Mouse (Mus musculus): ENCODE results near the gene H2-Q1. TPM values are rescaled to one million over a fixed set of nuclear protein-coding genes. Genes with fewer than 3 reads are reported as not detected.

The H2-Q1 gene
- 0.05 TPM in 1 of 2 replicates, not detected in the other for polyA plus RNA-seq (2015; fragmentation: Nextera tagmentation; extraction: Ambion mirVana)

DNA sequence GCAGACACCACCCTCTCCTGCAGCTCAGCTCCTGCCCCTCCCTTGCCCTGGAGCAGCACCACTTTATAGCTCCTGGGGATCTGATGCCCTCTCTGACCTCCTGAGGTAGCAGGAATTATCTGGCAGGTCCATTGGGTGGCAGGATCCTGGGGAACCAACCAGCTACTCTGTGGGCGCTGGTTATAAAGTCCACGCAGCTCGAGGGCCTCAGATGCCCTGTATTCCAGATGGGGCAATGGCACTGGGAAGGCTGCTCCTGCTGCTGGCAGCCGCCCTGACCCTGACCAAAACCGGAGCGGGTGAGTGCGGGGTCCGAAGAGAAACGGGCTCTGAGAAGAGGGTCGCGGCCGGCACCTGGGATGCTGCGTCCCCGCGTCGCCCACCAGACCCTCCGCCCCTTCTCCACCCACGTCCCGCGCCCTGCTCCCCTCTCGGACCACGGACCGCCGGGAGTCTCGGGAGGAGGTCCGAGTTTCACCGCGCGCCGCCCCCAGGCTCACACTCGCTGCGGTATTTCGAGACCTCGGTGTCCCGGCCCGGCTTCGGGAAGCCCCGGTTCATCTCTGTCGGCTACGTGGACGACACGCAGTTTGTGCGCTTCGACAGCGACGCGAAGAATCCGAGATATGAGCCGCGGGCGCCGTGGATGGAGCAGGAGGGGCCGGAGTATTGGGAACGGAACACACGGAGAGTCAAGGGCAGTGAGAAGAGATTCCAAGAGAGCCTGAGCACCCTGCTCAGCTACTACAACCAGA, at the start of gene H2-Q1:
Gene H2-Q1, plus strand, starts transcription at position 79 of the 755 bp plus-strand sequence.

GRCm38 (mm10) chr17:35342071-35342671, 22.0 kb downstream of the H2-Q1 start, which contains the start of gene H2-Q2:
H2-Q2 (plus strand) TSS chr17:35342242.

Other genes starting within 250 kb of the H2-Q1 start
- 8.2 and 8.3 TPM in 2 replicates for gene Ly6g6e, start 243.5 kb upstream of the H2-Q1 start, polyA plus RNA-seq (2015; fragmentation: Nextera tagmentation; extraction: Ambion mirVana)
- gene Ly6g6d, start 242.3 kb upstream of the H2-Q1 start, polyA plus RNA-seq (2015; fragmentation: Nextera tagmentation; extraction: Ambion mirVana) = 1.6 and 2.2 TPM in 2 replicates
- gene Ly6g6f, start 234.8 kb upstream of the H2-Q1 start, polyA plus RNA-seq (2015; fragmentation: Nextera tagmentation; extraction: Ambion mirVana) = 0.18 TPM in 1 of 2 replicates, not detected in the other
- 93.1 and 93.2 TPM in 2 replicates for gene Abhd16a, start 231.1 kb upstream of the H2-Q1 start, polyA plus RNA-seq (2015; fragmentation: Nextera tagmentation; extraction: Ambion mirVana)
- not detected in 2 replicates for gene Ly6g5c, start 212.1 kb upstream of the H2-Q1 start, polyA plus RNA-seq (2015; fragmentation: Nextera tagmentation; extraction: Ambion mirVana)
- 0.22 and 0.35 TPM in 2 replicates for gene Ly6g5b, start 205.0 kb upstream of the H2-Q1 start, polyA plus RNA-seq (2015; fragmentation: Nextera tagmentation; extraction: Ambion mirVana)
- 9.5 and 11.9 TPM in 2 replicates for gene Gpank1, start 198.9 kb upstream of the H2-Q1 start, polyA plus RNA-seq (2015; fragmentation: Nextera tagmentation; extraction: Ambion mirVana)
- gene Csnk2b, start 198.4 kb upstream of the H2-Q1 start, polyA plus RNA-seq (2015; fragmentation: Nextera tagmentation; extraction: Ambion mirVana) = 189 and 201 TPM in 2 replicates
- 9.9 and 10.8 TPM in 2 replicates for gene D17H6S53E, start 194.0 kb upstream of the H2-Q1 start, polyA plus RNA-seq (2015; fragmentation: Nextera tagmentation; extraction: Ambion mirVana)
- gene Apom, start 188.4 kb upstream of the H2-Q1 start, polyA plus RNA-seq (2015; fragmentation: Nextera tagmentation; extraction: Ambion mirVana) = 0.95 TPM in 1 of 2 replicates, not detected in the other
- gene Bag6, start 185.2 kb upstream of the H2-Q1 start, polyA plus RNA-seq (2015; fragmentation: Nextera tagmentation; extraction: Ambion mirVana) = 28.9 and 35.6 TPM in 2 replicates
- 73.9 and 74.9 TPM in 2 replicates for gene Prrc2a, start 155.5 kb upstream of the H2-Q1 start, polyA plus RNA-seq (2015; fragmentation: Nextera tagmentation; extraction: Ambion mirVana)
- gene Aif1, start 144.3 kb upstream of the H2-Q1 start, polyA plus RNA-seq (2015; fragmentation: Nextera tagmentation; extraction: Ambion mirVana) = 11.2 and 12.6 TPM in 2 replicates
- 13.5 and 15.8 TPM in 2 replicates for gene Lst1, start 132.0 kb upstream of the H2-Q1 start, polyA plus RNA-seq (2015; fragmentation: Nextera tagmentation; extraction: Ambion mirVana)
- gene Ltb, start 126.0 kb upstream of the H2-Q1 start, polyA plus RNA-seq (2015; fragmentation: Nextera tagmentation; extraction: Ambion mirVana) = 0.53 and 0.96 TPM in 2 replicates
- 0.40 and 0.69 TPM in 2 replicates for gene Tnf, start 118.4 kb upstream of the H2-Q1 start, polyA plus RNA-seq (2015; fragmentation: Nextera tagmentation; extraction: Ambion mirVana)
- gene Lta, start 115.1 kb upstream of the H2-Q1 start, polyA plus RNA-seq (2015; fragmentation: Nextera tagmentation; extraction: Ambion mirVana) = 0.12 and 0.30 TPM in 2 replicates
- not detected in 2 replicates for gene Gm16181, start 99.6 kb upstream of the H2-Q1 start, polyA plus RNA-seq (2015; fragmentation: Nextera tagmentation; extraction: Ambion mirVana)
- 4.5 TPM in 2 replicates for gene Atp6v1g2, start 86.7 kb upstream of the H2-Q1 start, polyA plus RNA-seq (2015; fragmentation: Nextera tagmentation; extraction: Ambion mirVana)
- gene Nfkbil1, start 84.6 kb upstream of the H2-Q1 start, polyA plus RNA-seq (2015; fragmentation: Nextera tagmentation; extraction: Ambion mirVana) = 7.0 and 7.5 TPM in 2 replicates
- gene Ddx39b, start 78.7 kb upstream of the H2-Q1 start, polyA plus RNA-seq (2015; fragmentation: Nextera tagmentation; extraction: Ambion mirVana) = 170 TPM in 2 replicates
- gene H2-D1, start 57.7 kb upstream of the H2-Q1 start, polyA plus RNA-seq (2015; fragmentation: Nextera tagmentation; extraction: Ambion mirVana) = 251 and 342 TPM in 2 replicates
- gene H2-Q2, start 21.8 kb downstream of the H2-Q1 start, polyA plus RNA-seq (2015; fragmentation: Nextera tagmentation; extraction: Ambion mirVana) = 1.9 and 2.7 TPM in 2 replicates
- gene H2-Q4, start 59.2 kb downstream of the H2-Q1 start, polyA plus RNA-seq (2015; fragmentation: Nextera tagmentation; extraction: Ambion mirVana) = 3.3 and 3.8 TPM in 2 replicates
- gene H2-Q6, start 104.4 kb downstream of the H2-Q1 start, polyA plus RNA-seq (2015; fragmentation: Nextera tagmentation; extraction: Ambion mirVana) = 0.25 and 0.59 TPM in 2 replicates
- gene H2-Q7, start 118.8 kb downstream of the H2-Q1 start, polyA plus RNA-seq (2015; fragmentation: Nextera tagmentation; extraction: Ambion mirVana) = 1.6 and 2.2 TPM in 2 replicates
- 1.1 and 1.3 TPM in 2 replicates for gene H2-Q10, start 149.7 kb downstream of the H2-Q1 start, polyA plus RNA-seq (2015; fragmentation: Nextera tagmentation; extraction: Ambion mirVana)
- gene Pou5f1, start 185.6 kb downstream of the H2-Q1 start, polyA plus RNA-seq (2015; fragmentation: Nextera tagmentation; extraction: Ambion mirVana) = not detected in 2 replicates
- gene Tcf19, start 196.4 kb downstream of the H2-Q1 start, polyA plus RNA-seq (2015; fragmentation: Nextera tagmentation; extraction: Ambion mirVana) = 23.9 and 33.5 TPM in 2 replicates
- gene Cchcr1, start 196.7 kb downstream of the H2-Q1 start, polyA plus RNA-seq (2015; fragmentation: Nextera tagmentation; extraction: Ambion mirVana) = 7.9 and 9.8 TPM in 2 replicates
- 0.16 TPM in 1 of 2 replicates, not detected in the other for gene Psors1c2, start 212.8 kb downstream of the H2-Q1 start, polyA plus RNA-seq (2015; fragmentation: Nextera tagmentation; extraction: Ambion mirVana)
- 0.11 and 0.21 TPM in 2 replicates for gene Cdsn, start 231.7 kb downstream of the H2-Q1 start, polyA plus RNA-seq (2015; fragmentation: Nextera tagmentation; extraction: Ambion mirVana)
- not detected in 2 replicates for gene 2300002M23Rik, start 247.0 kb downstream of the H2-Q1 start, polyA plus RNA-seq (2015; fragmentation: Nextera tagmentation; extraction: Ambion mirVana)